Mouse (Mus musculus) forebrain, embryonic 10.5 days (tissue): ENCODE results near the gene Slc16a3. TPM values are rescaled to one million over a fixed set of nuclear protein-coding genes. Genes with fewer than 3 reads are reported as not detected.
A peak's percentile ranks its signal among the peaks of the same experiment; 100 is the strongest.

Source experiments
- DNase-seq: peaks from one replicate; pipeline ENCODE4 v3.0.0-alpha.2; 2017; ENCODE audit warnings: low spot score; ENCODE audit errors: extremely low spot score
- H3K27ac ChIP-seq: fragments of 300-500 bp; sonication (generic); 2 replicates; pipeline ENCODE4 v1.5.1; 2016; ENCODE audit warnings: mild to moderate bottlenecking
- H3K27me3 ChIP-seq: fragments of 300-500 bp; sonication (generic); 2 replicates; pipeline ENCODE4 v1.6.1; 2016; ENCODE audit warnings: mild to moderate bottlenecking; ENCODE audit not compliant: poor library complexity, severe bottlenecking
- H3K36me3 ChIP-seq: fragments of 300-500 bp; sonication (generic); replicated peaks from 2 replicates; pipeline ENCODE4 v1.6.1; 2016; ENCODE audit warnings: mild to moderate bottlenecking, moderate library complexity
- H3K4me1 ChIP-seq: fragments of 300-500 bp; sonication (generic); 2 replicates; pipeline ENCODE4 v1.6.1; 2016
- H3K4me3 ChIP-seq: fragments of 300-500 bp; sonication (generic); 2 replicates; pipeline ENCODE4 v1.5.1; 2016; ENCODE audit warnings: mild to moderate bottlenecking, moderate library complexity
- H3K9me3 ChIP-seq: fragments of 300-500 bp; sonication (generic); 2 replicates; pipeline ENCODE4 v1.6.1; 2016; ENCODE audit warnings: mild to moderate bottlenecking, moderate library complexity
- WGBS: fragments of 180-500 bp; shearing (Covaris S2); methylation state at CpG from one replicate; pipeline ENCODE4 v1.1.7; 2016; 5-methylcytosine and 5-hydroxymethylcytosine counted together
- polyA plus RNA-seq: library from polyadenylated mRNA; unstranded; fragments of >200 nt; fragmentation: Nextera tagmentation; extraction: Ambion mirVana; gene quantifications from 2 replicates; pipeline ENCODE4 v1.2.1, GENCODE M21; 2016

Slc16a3 gene
- polyA plus RNA-seq, 1 experiment from 2014 or later, result 147 TPM

GRCm38 (mm10) chr11:120964195-120965157 is 16.2 kb downstream of the Slc16a3 start:
- H3K9me3 ChIP-seq, result no peaks in the 10 kb centered on the region
- H3K4me3 ChIP-seq, result no peak overlapping the region
- H3K4me1 ChIP-seq, result peaks cover 13% of the 10 kb centered on the region
- DNase-seq, result no peak
- H3K27me3 ChIP-seq, result no peaks in the 10 kb centered on the region
- 85% methylated on average over 10 of the region's 10 CpGs for WGBS
- H3K36me3 ChIP-seq, result peaks cover 100% of the 10 kb centered on the region
- H3K27ac ChIP-seq, result no peak overlapping the region

DNA sequence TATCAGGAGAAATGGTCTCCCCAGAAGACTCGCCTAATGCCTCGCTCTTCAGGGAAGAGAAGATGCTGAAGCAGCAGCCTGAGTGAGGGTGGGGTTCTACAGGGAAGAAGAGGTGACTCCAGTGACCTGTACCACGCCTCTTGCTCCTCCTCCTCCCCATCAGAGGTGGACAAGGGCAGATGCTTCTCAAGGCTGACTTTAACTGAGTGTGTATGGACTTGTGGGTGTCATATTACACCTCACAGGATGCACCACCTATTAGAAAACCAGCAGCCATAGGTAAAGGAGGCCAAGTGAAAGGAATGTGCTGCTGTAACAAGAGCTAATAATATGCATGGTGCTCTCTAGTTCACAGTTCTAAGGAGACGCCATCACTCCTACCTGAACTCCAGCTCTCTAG is 17.3 kb downstream of the Slc16a3 start:
- DNase-seq, result no peak
- peaks cover 100% of the 10 kb centered on the region for H3K36me3 ChIP-seq
- peaks cover 11% of the 10 kb centered on the region for H3K4me1 ChIP-seq
- H3K27ac ChIP-seq, result no peak overlapping the region
- H3K4me3 ChIP-seq, result no peak overlapping the region
- 89% methylated on average over 4 of the region's 4 CpGs for WGBS
- H3K27me3 ChIP-seq, result no peaks in the 10 kb centered on the region
- no peaks in the 10 kb centered on the region for H3K9me3 ChIP-seq

GRCm38 (mm10) chr11:120969742-120970141 is 21.5 kb downstream of the Slc16a3 start:
- Histone ChIP-seq H3K36me3 (peaks cover 100% of the 10 kb centered on the region), H3K4me3 (no peak overlapping the region), H3K27ac (no peak overlapping the region), H3K4me1 (peaks cover 5% of the 10 kb centered on the region), H3K27me3 (no peaks in the 10 kb centered on the region), H3K9me3 (no peaks in the 10 kb centered on the region)
- no peak for DNase-seq
- WGBS, result 95% methylated on average over 5 of the region's 5 CpGs

- Histone ChIP-seq H3K4me1 (no peaks in the 10 kb centered on the region), H3K27ac (no peak overlapping the region), H3K27me3 (no peaks in the 10 kb centered on the region), H3K36me3 (peaks cover 100% of the 10 kb centered on the region), H3K9me3 (no peaks in the 10 kb centered on the region), H3K4me3 (no peak overlapping the region)
- no peak for DNase-seq
- WGBS, result 95% methylated on average over 5 of the region's 5 CpGs
Observed at GRCm38 (mm10) chr11:120971237-120971636, 23.0 kb downstream of the Slc16a3 start.

DNA sequence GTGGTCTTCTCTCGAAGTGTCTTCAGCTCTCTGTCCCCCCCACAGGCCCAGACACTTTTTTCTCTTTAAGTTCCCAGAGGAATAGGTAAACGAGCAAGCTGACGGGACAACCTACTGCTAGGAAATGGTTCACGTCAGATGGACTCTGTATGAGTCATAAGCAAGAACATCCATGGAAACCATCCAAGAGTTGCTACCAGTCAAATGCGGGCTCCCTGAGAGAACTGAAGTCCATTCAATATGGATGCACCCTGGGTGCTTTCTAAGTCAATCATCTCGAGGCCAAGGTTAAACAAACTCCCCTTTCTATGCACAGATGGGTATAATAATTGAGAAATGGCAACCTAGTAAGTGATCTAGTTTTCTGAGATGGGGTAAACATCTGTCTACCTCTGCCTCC is 25.0 kb downstream of the Slc16a3 start:
- WGBS, result 92% methylated on average over 6 of the region's 6 CpGs
- Histone ChIP-seq H3K4me3 (no peak overlapping the region), H3K27me3 (no peaks in the 10 kb centered on the region), H3K27ac (no peak overlapping the region), H3K36me3 (peaks cover 100% of the 10 kb centered on the region), H3K9me3 (no peaks in the 10 kb centered on the region), H3K4me1 (no peaks in the 10 kb centered on the region)
- DNase-seq, result no peak

DNA sequence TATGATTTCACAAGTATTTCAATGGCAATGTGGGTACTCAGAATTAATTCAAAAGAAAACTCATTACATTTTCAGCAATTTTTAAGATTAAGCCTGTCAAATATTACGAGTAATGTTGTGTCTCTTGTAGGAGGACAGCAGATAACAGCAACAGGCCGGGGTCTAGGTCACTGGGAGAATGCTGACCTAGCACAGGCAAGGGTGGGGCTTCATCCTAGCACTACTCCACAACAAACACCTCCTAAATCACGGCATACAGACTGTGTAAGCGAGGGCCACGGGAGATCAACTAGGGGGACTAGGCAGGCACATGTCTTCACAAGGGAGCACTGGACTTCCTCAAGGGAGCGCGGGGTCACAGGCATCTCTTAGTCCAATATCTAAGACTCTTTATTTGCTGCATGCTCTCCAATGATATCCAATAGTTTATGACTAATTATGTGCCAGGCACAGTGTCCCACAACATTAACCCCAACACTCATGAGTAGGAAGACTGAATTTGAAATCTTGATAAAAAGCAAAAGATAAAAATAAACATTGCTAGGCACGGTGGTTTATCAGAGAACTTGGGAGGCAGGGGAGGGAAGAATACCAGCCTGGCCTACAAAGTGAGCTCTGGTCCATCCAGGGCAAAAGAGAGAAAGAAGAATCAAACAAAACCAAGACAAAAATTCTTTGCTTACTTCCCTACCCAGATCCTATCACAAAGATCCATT is 31.6 kb downstream of the Slc16a3 start:
- Histone ChIP-seq H3K36me3 (peaks cover 99% of the 10 kb centered on the region), H3K27me3 (no peaks in the 10 kb centered on the region), H3K9me3 (no peaks in the 10 kb centered on the region), H3K4me3 (no peak overlapping the region), H3K27ac (no peak overlapping the region), H3K4me1 (no peaks in the 10 kb centered on the region)
- DNase-seq, result no peak
- WGBS, result 92% methylated on average over 8 of the region's 8 CpGs

GRCm38 (mm10) chr11:120980427-120981035 is 32.3 kb downstream of the Slc16a3 start:
- H3K27me3 ChIP-seq, result no peaks in the 10 kb centered on the region
- no peaks in the 10 kb centered on the region for H3K4me1 ChIP-seq
- H3K9me3 ChIP-seq, result no peaks in the 10 kb centered on the region
- no peak for DNase-seq
- peaks cover 99% of the 10 kb centered on the region for H3K36me3 ChIP-seq
- 88% methylated on average over 9 of the region's 9 CpGs for WGBS
- H3K4me3 ChIP-seq, result no peak overlapping the region
- H3K27ac ChIP-seq, result no peak overlapping the region

DNA sequence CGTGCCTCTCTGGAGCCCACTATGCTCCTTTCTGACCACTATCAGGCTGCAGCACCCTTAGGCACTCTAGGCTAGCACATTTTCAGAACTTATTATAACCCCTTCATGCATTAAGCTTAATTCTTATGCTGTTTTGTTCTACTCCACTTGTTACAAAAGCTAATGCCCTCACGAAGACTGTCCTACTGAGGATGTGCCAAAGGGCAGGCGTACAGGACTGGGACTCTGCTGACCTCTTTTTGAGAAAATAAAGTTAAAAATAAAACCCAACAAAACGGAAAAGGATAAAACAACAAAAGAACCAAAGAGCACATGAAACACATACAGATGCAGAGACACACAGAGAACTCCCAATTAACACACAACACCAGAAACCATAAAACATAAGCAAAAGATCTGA is 33.4 kb downstream of the Slc16a3 start:
- Histone ChIP-seq H3K9me3 (no peaks in the 10 kb centered on the region), H3K4me3 (no peak overlapping the region), H3K27ac (no peak overlapping the region), H3K27me3 (no peaks in the 10 kb centered on the region), H3K4me1 (no peaks in the 10 kb centered on the region), H3K36me3 (peaks cover 99% of the 10 kb centered on the region)
- WGBS, result 93% methylated on average over 4 of the region's 4 CpGs
- DNase-seq, result no peak

GRCm38 (mm10) chr11:120982459-120982858 is 34.2 kb downstream of the Slc16a3 start:
- H3K36me3 ChIP-seq, result peaks cover 99% of the 10 kb centered on the region
- no peak overlapping the region for H3K27ac ChIP-seq
- H3K4me3 ChIP-seq, result no peak overlapping the region
- H3K4me1 ChIP-seq, result peaks cover 3% of the 10 kb centered on the region; the same call in 1 of the 2 replicates
- H3K9me3 ChIP-seq, result no peaks in the 10 kb centered on the region
- DNase-seq, result no peak
- H3K27me3 ChIP-seq, result no peaks in the 10 kb centered on the region

DNA sequence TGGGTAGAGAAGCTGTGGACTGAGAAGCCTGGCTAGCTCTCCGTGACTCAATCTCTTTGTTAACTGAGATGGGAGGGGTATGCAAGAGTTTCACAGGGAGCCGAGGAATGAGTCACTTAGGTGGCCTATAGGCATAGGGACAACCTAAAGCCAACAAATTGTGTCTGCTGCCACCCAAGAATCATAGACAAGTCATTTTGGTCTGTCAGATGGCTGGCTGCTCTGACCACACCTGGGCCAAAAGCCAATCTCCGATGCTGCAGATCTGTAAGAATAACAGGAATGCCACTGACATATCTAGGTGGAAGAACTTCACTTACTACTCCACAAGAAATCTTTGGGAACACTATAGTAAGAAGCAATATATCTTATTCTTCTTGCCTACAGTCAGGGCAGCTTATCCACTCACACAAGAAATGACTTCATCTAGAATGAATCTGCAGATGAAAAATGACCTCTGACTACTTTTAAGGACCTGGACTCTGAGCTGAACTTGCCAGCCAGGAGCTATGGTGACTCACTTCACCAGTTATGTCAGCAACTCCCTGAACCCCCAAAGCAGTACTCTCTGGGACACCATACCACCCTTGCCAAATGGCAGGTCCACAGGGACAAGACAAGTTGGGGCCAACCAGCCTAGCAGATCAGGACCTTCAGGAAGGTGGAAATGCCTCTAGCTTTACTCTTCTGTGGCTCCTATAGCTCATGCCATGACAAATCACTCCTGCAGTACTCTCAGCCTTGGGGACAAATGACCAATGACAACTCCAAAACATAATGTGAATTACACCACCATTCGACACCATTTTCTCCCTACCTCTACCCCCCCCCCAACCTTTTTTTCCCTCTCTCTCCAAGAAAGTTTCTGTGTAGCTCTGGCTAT is 36.4 kb downstream of the Slc16a3 start:
- no peak for DNase-seq
- WGBS, result 88% methylated on average over 4 of the region's 4 CpGs
- no peak overlapping the region for H3K4me3 ChIP-seq
- H3K9me3 ChIP-seq, result no peaks in the 10 kb centered on the region
- H3K36me3 ChIP-seq, result peaks cover 90% of the 10 kb centered on the region
- no peaks in the 10 kb centered on the region for H3K27me3 ChIP-seq
- peaks cover 25% of the 10 kb centered on the region for H3K4me1 ChIP-seq
- H3K27ac ChIP-seq, result no peak overlapping the region

- no peaks in the 10 kb centered on the region for H3K9me3 ChIP-seq
- no peaks in the 10 kb centered on the region for H3K27me3 ChIP-seq
- H3K4me1 ChIP-seq, result peaks cover 44% of the 10 kb centered on the region
- peaks cover 66% of the 10 kb centered on the region for H3K36me3 ChIP-seq
- 92% methylated on average over 3 of the region's 3 CpGs for WGBS
- no peak for DNase-seq
- H3K27ac ChIP-seq, result no peak overlapping the region
- H3K4me3 ChIP-seq, result no peak overlapping the region
Observed at GRCm38 (mm10) chr11:120987608-120988007, 39.3 kb downstream of the Slc16a3 start.

- Histone ChIP-seq H3K9me3 (no peaks in the 10 kb centered on the region), H3K4me3 (peak overlapping the region; percentile 100), H3K27me3 (no peaks in the 10 kb centered on the region), H3K27ac (no peak overlapping the region), H3K36me3 (peaks cover 58% of the 10 kb centered on the region), H3K4me1 (peaks cover 51% of the 10 kb centered on the region)
- WGBS, result 90% methylated on average over 4 of the region's 4 CpGs
- DNase-seq, result no peak
Observed at GRCm38 (mm10) chr11:120988410-120988809, 40.1 kb downstream of the Slc16a3 start.
